In genomic region chr17:78287391-78287790, GRCm38 (mm10) we compare ENCODE assay signal across 19 mouse cellular contexts.
DNase-seq lines count a peak whose midpoint lies in the region; TF ChIP-seq lines count a peak whose summit lies in the region.
"Had no signal": no experiment of that assay in that cellular context is flagged by ENCODE, and none has a peak within 500 bp of the region (broad histone marks: within the 10 kb centered on the region; RNA-seq: fewer than 3 reads in every experiment).

No protein-coding gene starts in this region.

- intact Hi-C loops in gastrocnemius, adult 2 months (cut with DNase I) = no loop called here
- intact Hi-C loops in heart, adult 2 months (cut with DNase I) = no loop called here

- H3K4me1 ChIP-seq in heart, adult 2 months (ENCODE audit: control insufficient read depth, insufficient read depth, low read length) = peaks cover 10% of the 10 kb centered on the region

- no peaks in the 10 kb centered on the region for H3K27me3 ChIP-seq in heart, adult 2 months (ENCODE audit: control insufficient read depth, insufficient read depth, low read length)
- H3K27me3 ChIP-seq: CH12.LX; embryonic facial prominence, embryonic 12.5 days; forebrain, embryonic 13.5 days; forebrain, embryonic 15.5 days had no signal

- no peak overlapping the region for H3K9ac ChIP-seq in heart, adult 2 months (ENCODE audit: low read depth, low read length)
- H3K9ac ChIP-seq: embryonic facial prominence, embryonic 12.5 days; forebrain, embryonic 13.5 days; forebrain, embryonic 15.5 days; forebrain, postnatal 0 days had no signal

- no peak for TF ChIP-seq EP300 in heart, adult 2 months (IDR thresholded peaks at IDR 0.05; ENCODE audit: insufficient read depth, low read depth, low read length)

- H3K36me3 ChIP-seq in heart, adult 2 months (ENCODE audit: control insufficient read depth, insufficient read depth, low read length) = peaks cover 2% of the 10 kb centered on the region; the same call in 1 of the 2 replicates
- H3K36me3 ChIP-seq: embryonic facial prominence, embryonic 12.5 days; forebrain, embryonic 15.5 days had no signal

- peak overlapping the region; percentile 59; the same call in 1 of the 2 replicates for H3K27ac ChIP-seq in gastrocnemius, adult 2 months
- H3K27ac ChIP-seq in heart, adult 2 months = peak overlapping the region; percentile 32; the same call in 1 of the 2 replicates
- H3K27ac ChIP-seq: embryonic facial prominence, embryonic 10.5 days; embryonic facial prominence, embryonic 12.5 days; forebrain, embryonic 13.5 days; forebrain, embryonic 15.5 days had no signal

- DNase-seq in gastrocnemius, adult 2 months = no peak
- DNase-seq in gastrocnemius, postnatal 10 days = no peak
- no peak for DNase-seq in heart, adult 2 months
- no peak for DNase-seq in heart, postnatal 4 days
- peak; percentile 88 for DNase-seq in adipocyte (ENCODE audit: low spot score)
- DNase-seq: adrenal gland, adult 8-10 months; adrenal gland, postnatal 14 days; adrenal gland, postnatal 36 days; B cell, adult 2 months; cerebellum, adult 11-12 months; cerebellum, adult 2 months; cerebellum, adult 9-10 months; cerebellum, postnatal 25 days; forebrain, postnatal 0 days had no signal

- WGBS in heart, adult 2 months = 25% methylated on average over 2 of the region's 2 CpGs

- no peak for TF ChIP-seq CTCF in gastrocnemius, adult 2 months (IDR thresholded peaks at IDR 0.05)
- TF ChIP-seq CTCF in heart, adult 2 months (IDR thresholded peaks at IDR 0.05) = no peak

- no peaks in the 10 kb centered on the region for H3K79me2 ChIP-seq in heart, adult 2 months (replicated peaks; ENCODE audit: control insufficient read depth, insufficient read depth, low read length)

- TF ChIP-seq POLR2A in heart, adult 2 months (IDR thresholded peaks at IDR 0.05; ENCODE audit: insufficient read depth, low read depth, low read length) = no peak

- no peak overlapping the region for H3K4me3 ChIP-seq in gastrocnemius, adult 2 months
- no peak overlapping the region for H3K4me3 ChIP-seq in heart, adult 2 months
- H3K4me3 ChIP-seq: embryonic facial prominence, embryonic 10.5 days; embryonic facial prominence, embryonic 12.5 days; forebrain, embryonic 13.5 days; forebrain, embryonic 15.5 days had no signal
